Mouse (Mus musculus) MEL (cell line): ENCODE results near the gene H60b. TPM values are rescaled to one million over a fixed set of nuclear protein-coding genes. Genes with fewer than 3 reads are reported as not detected.

Experiments
- DNase-seq: peaks from one replicate; pipeline ENCODE4 v3.0.0; 2011; ENCODE audit warnings: low read depth, low spot score
- H3K27ac ChIP-seq: 2 replicates; pipeline ENCODE4 v1.5.1; 2012; ENCODE audit warnings: low read depth, mild to moderate bottlenecking, control low read depth, low read length, moderate library complexity; ENCODE audit not compliant: control insufficient read depth
- H3K27me3 ChIP-seq, 2 experiments: fragments of 150-350 bp in 1 of 2; sonication (generic) in 1 of 2; 2 replicates each; pipeline ENCODE4 v1.6.1; 2012; ENCODE audit warnings: low read length in 2 of 2, mild to moderate bottlenecking in 2 of 2, improper control_type of control experiment in 1 of 2, moderate library complexity in 1 of 2; ENCODE audit not compliant: insufficient read depth in 2 of 2, control insufficient read depth in 1 of 2
- H3K36me3 ChIP-seq, 2 experiments: 2 replicates each; pipeline ENCODE4 v1.6.1; 2012 to 2014; ENCODE audit warnings: low read length in 2 of 2, improper control_type of control experiment in 1 of 2, inconsistent platforms in 1 of 2, mild to moderate bottlenecking in 1 of 2; ENCODE audit not compliant: insufficient read depth in 2 of 2, control insufficient read depth in 1 of 2
- H3K4me1 ChIP-seq, 2 experiments: fragments of 150-350 bp in 1 of 2; sonication (generic) in 1 of 2; 2 replicates each; pipeline ENCODE4 v1.6.1; 2012; ENCODE audit warnings: low read length in 2 of 2, improper control_type of control experiment in 1 of 2, mild to moderate bottlenecking in 1 of 2; ENCODE audit not compliant: insufficient read depth in 2 of 2, control insufficient read depth in 1 of 2
- H3K4me3 ChIP-seq, 2 experiments: fragments of 150-350 bp in 1 of 2; sonication (generic) in 1 of 2; 2 replicates each; pipeline ENCODE4 v1.5.1; 2012; ENCODE audit warnings: low read depth in 2 of 2, low read length in 2 of 2, mild to moderate bottlenecking in 2 of 2, moderate library complexity in 2 of 2, control low read depth in 1 of 2, improper control_type of control experiment in 1 of 2; ENCODE audit not compliant: control insufficient read depth in 1 of 2, insufficient read depth in 1 of 2
- H3K79me2 ChIP-seq: 2 replicates; pipeline ENCODE4 v1.6.1; 2012; ENCODE audit warnings: mild to moderate bottlenecking, low read length, moderate library complexity; ENCODE audit not compliant: control insufficient read depth, poor library complexity, insufficient read depth
- H3K9ac ChIP-seq: 2 replicates; pipeline ENCODE4 v1.6.1; 2012; ENCODE audit warnings: low read depth, mild to moderate bottlenecking, control low read depth, low read length, moderate library complexity; ENCODE audit not compliant: control insufficient read depth, poor library complexity, severe bottlenecking
- H3K9me3 ChIP-seq: fragments of 150-350 bp; sonication (generic); replicated peaks from 2 replicates; pipeline ENCODE4 v1.6.1; 2012; ENCODE audit warnings: mild to moderate bottlenecking, low read length, improper control_type of control experiment, moderate library complexity; ENCODE audit not compliant: insufficient read depth
- CHD1 ChIP-seq: IDR thresholded peaks from 2 replicates; pipeline ENCODE4 v1.6.1; 2012; ENCODE audit warnings: low read depth, mild to moderate bottlenecking, inconsistent platforms, low read length, improper control_type of control experiment
- CHD2 ChIP-seq: IDR thresholded peaks from 2 replicates; pipeline ENCODE4 v1.6.1; 2011; ENCODE audit warnings: low read length, improper control_type of control experiment
- CTCF ChIP-seq, 3 experiments: IDR thresholded peaks in 2 of 3; conservative IDR thresholded peaks in 1 of 3; 2 replicates each; pipeline ENCODE4 v1.5.1; 2011 to 2012; ENCODE audit warnings: low read length in 3 of 3, low read depth in 2 of 3, mild to moderate bottlenecking in 2 of 3, improper control_type of control experiment in 1 of 3, inconsistent platforms in 1 of 3, mixed read lengths in 1 of 3, moderate library complexity in 1 of 3; ENCODE audit not compliant: control insufficient read depth in 1 of 3, insufficient read depth in 1 of 3, poor library complexity in 1 of 3, severe bottlenecking in 1 of 3
- E2F4 ChIP-seq: IDR thresholded peaks from 2 replicates; pipeline ENCODE4 v1.6.1; 2011; ENCODE audit warnings: low read depth, low read length, improper control_type of control experiment, borderline replicate concordance
- ELF1 ChIP-seq: IDR thresholded peaks from 2 replicates; pipeline ENCODE4 v1.6.1; 2014; ENCODE audit warnings: low read depth, mild to moderate bottlenecking, inconsistent platforms, low read length, improper control_type of control experiment, moderate library complexity
- GABPA ChIP-seq: IDR thresholded peaks from 2 replicates; pipeline ENCODE4 v1.6.1; 2012; ENCODE audit warnings: low read depth, mild to moderate bottlenecking, inconsistent platforms, low read length, improper control_type of control experiment, moderate library complexity
- GATA1 ChIP-seq: IDR thresholded peaks from 2 replicates; pipeline ENCODE4 v1.6.1; 2011; ENCODE audit warnings: low read depth, low read length, improper control_type of control experiment
- MAFK ChIP-seq: IDR thresholded peaks from 2 replicates; pipeline ENCODE4 v1.6.1; 2011; ENCODE audit warnings: low read depth, mild to moderate bottlenecking, low read length, improper control_type of control experiment, borderline replicate concordance
- MEF2A ChIP-seq: IDR thresholded peaks from 2 replicates; pipeline ENCODE4 v1.6.1; 2014; ENCODE audit warnings: low read depth, mild to moderate bottlenecking, inconsistent platforms, low read length, improper control_type of control experiment; ENCODE audit not compliant: poor library complexity, insufficient replicate concordance, severe bottlenecking; ENCODE audit errors: extremely low read depth
- MYB ChIP-seq: IDR thresholded peaks from 2 replicates; pipeline ENCODE4 v1.6.1; 2011; ENCODE audit warnings: mild to moderate bottlenecking, low read depth, low read length, improper control_type of control experiment
- NRF1 ChIP-seq: IDR thresholded peaks from 2 replicates; pipeline ENCODE4 v1.6.1; 2014; ENCODE audit warnings: low read depth, mild to moderate bottlenecking, inconsistent platforms, low read length, improper control_type of control experiment, moderate library complexity; ENCODE audit not compliant: poor library complexity, insufficient read depth, severe bottlenecking
- POLR2A ChIP-seq, 2 experiments: IDR thresholded peaks; 2 replicates each; pipeline ENCODE4 v1.6.1; 2011 to 2012; ENCODE audit warnings: low read length in 2 of 2, mild to moderate bottlenecking in 2 of 2, control low read depth in 1 of 2, improper control_type of control experiment in 1 of 2, low read depth in 1 of 2, moderate library complexity in 1 of 2; ENCODE audit not compliant: control insufficient read depth in 1 of 2, insufficient read depth in 1 of 2, poor library complexity in 1 of 2
- POLR2AphosphoS5 ChIP-seq: IDR thresholded peaks from 2 replicates; pipeline ENCODE4 v1.6.1; 2012; ENCODE audit warnings: low read depth, borderline replicate concordance, mild to moderate bottlenecking, inconsistent platforms, low read length, moderate library complexity, mixed read lengths
- RCOR1 ChIP-seq: IDR thresholded peaks from 2 replicates; pipeline ENCODE4 v1.6.1; 2012; ENCODE audit warnings: low read depth, mild to moderate bottlenecking, inconsistent platforms, low read length, improper control_type of control experiment
- SMC3 ChIP-seq: IDR thresholded peaks from 2 replicates; pipeline ENCODE4 v1.6.1; 2011; ENCODE audit warnings: low read depth, low read length, improper control_type of control experiment
- TBP ChIP-seq: IDR thresholded peaks from 2 replicates; pipeline ENCODE4 v1.8.0; 2011; ENCODE audit warnings: low read depth, low read length, improper control_type of control experiment
- ZC3H11A ChIP-seq: IDR thresholded peaks from 2 replicates; pipeline ENCODE4 v1.6.1; 2012; ENCODE audit warnings: low read depth, mild to moderate bottlenecking, inconsistent platforms, low read length, improper control_type of control experiment
- ZNF384 ChIP-seq: IDR thresholded peaks from 2 replicates; pipeline ENCODE4 v1.6.1; 2012; ENCODE audit warnings: low read depth, mild to moderate bottlenecking, inconsistent platforms, low read length, improper control_type of control experiment
- polyA plus RNA-seq, 2 experiments: library from polyadenylated mRNA; stranded (reverse) in 1 of 2; unstranded in 1 of 2; fragments of >175 nt in 1 of 2; fragments of >200 nt in 1 of 2; gene quantifications; 2 replicates each; pipeline versions ENCODE4 v1.2.1 to v1.2.4; 2012; ENCODE audit warnings: low replicate concordance in 2 of 2, low read depth in 1 of 2; ENCODE audit not compliant: insufficient read length in 2 of 2, insufficient read depth in 1 of 2, missing spikeins in 1 of 2
- total RNA-seq: library from RNA; depleted of rRNA; stranded (reverse); fragments of 300-350 nt; gene quantifications from 2 replicates; pipeline ENCODE4 v1.2.3, GENCODE M21; 2012

Gene H60b
- total and polyA plus RNA-seq, 3 experiments: not detected

GRCm38 (mm10) chr10:22142926-22143325 is 15.5 kb upstream of the H60b start:
- no peak for DNase-seq
- no peaks in the 10 kb centered on the region for H3K4me1 ChIP-seq
- H3K27ac ChIP-seq: no peak overlapping the region
- TF ChIP-seq POLR2AphosphoS5: no peak
- no peak for TF ChIP-seq SMC3
- no peak overlapping the region for H3K9ac ChIP-seq
- no peaks in the 10 kb centered on the region for H3K79me2 ChIP-seq
- no peaks in the 10 kb centered on the region for H3K27me3 ChIP-seq
- H3K4me3 ChIP-seq: no peak overlapping the region
- no peaks in the 10 kb centered on the region for H3K36me3 ChIP-seq
- no peaks in the 10 kb centered on the region for H3K9me3 ChIP-seq

GRCm38 (mm10) chr10:22148441-22149072 is 9.8 kb upstream of the H60b start:
- H3K27ac ChIP-seq: 0 out of 2 replicates have a peak overlapping the region, but pooled peaks have one; percentile 48
- no peaks in the 10 kb centered on the region for H3K27me3 ChIP-seq
- DNase-seq: peak; percentile 75

GRCm38 (mm10) chr10:22149073-22149690 is 9.2 kb upstream of the H60b start, which contains the start of gene E030030I06Rik:
E030030I06Rik (minus strand) TSS chr10:22149270.
- Histone ChIP-seq H3K4me3 (peak within 1 kb of the TSS; percentile 66 to 73), H3K9ac (peak within 1 kb of the TSS; percentile 75), H3K4me1 (no peaks in the 10 kb centered on the region), H3K36me3 (no peaks in the 10 kb centered on the region), H3K79me2 (no peaks in the 10 kb centered on the region; the same call in 1 of the 2 replicates), H3K27me3 (no peaks in the 10 kb centered on the region), H3K9me3 (no peaks in the 10 kb centered on the region), H3K27ac (0 out of 2 replicates have a peak within 1 kb of the TSS, but pooled peaks have one; percentile 48)
- no peak for DNase-seq
- TF ChIP-seq GATA1 (no peak), MAFK (no peak), MYB (no peak), CHD2 (no peak), POLR2AphosphoS5 (no peak), MEF2A (no peak), ZNF384 (no peak), RCOR1 (no peak), GABPA (no peak), E2F4 (no peak), CHD1 (no peak)

More at GRCm38 (mm10) chr10:22148441-22149072, 9.8 kb upstream of the H60b start:
- H3K36me3 ChIP-seq: no peaks in the 10 kb centered on the region
- TF ChIP-seq NRF1: peak; percentile 16; the same call in 1 of the 2 replicates
- TF ChIP-seq RCOR1: no peak
- peak; percentile 8; the same call in 1 of the 2 replicates for TF ChIP-seq SMC3
- peak; percentile 55 to 63; a peak in 3 of 4 replicates for TF ChIP-seq POLR2A (IDR thresholded peaks at IDR 0.05; ENCODE audit: control insufficient read depth in 1 of 2, insufficient read depth in 1 of 2, low read depth in 1 of 2, low read length in 2 of 2, poor library complexity in 1 of 2)
- no peak for TF ChIP-seq TBP
- TF ChIP-seq ELF1: peak; percentile 40; the same call in 1 of the 2 replicates
- TF ChIP-seq ZC3H11A: no peak
- TF ChIP-seq MEF2A: no peak
- TF ChIP-seq CTCF (IDR thresholded peaks at IDR 0.05 in 2 of 3, conservative IDR thresholded peaks at IDR 0.05 in 1 of 3; ENCODE audit: control insufficient read depth in 1 of 3, insufficient read depth in 1 of 3, low read depth in 2 of 3, low read length in 3 of 3, poor library complexity in 1 of 3, severe bottlenecking in 1 of 3): peak in 2 of 3 experiments; percentile 26 to 31; a peak in 3 of 6 replicates
- H3K79me2 ChIP-seq: no peaks in the 10 kb centered on the region; the same call in 1 of the 2 replicates
- H3K4me3 ChIP-seq: peak overlapping the region; percentile 66 to 73
- H3K9ac ChIP-seq: peak overlapping the region; percentile 75
- H3K4me1 ChIP-seq: no peaks in the 10 kb centered on the region
- H3K9me3 ChIP-seq: no peaks in the 10 kb centered on the region
